Mouse (Mus musculus) hindbrain, embryonic 14.5 days (tissue): ENCODE data around the gene Larp6. TPM values are rescaled to one million over a fixed set of nuclear protein-coding genes. Genes with fewer than 3 reads are reported as not detected.

ENCODE experiments used
- ATAC-seq: fragments of 200-750 bp; cut with Nextera tagmentation; 2 replicates; pipeline ENCODE4 v1.8.0; 2017; ENCODE audit warnings: moderate number of reproducible peaks, mild to moderate bottlenecking, moderate TSS enrichment, moderate library complexity; ENCODE audit not compliant: low FRiP score
- DNase-seq: peaks from one replicate; pipeline ENCODE4 v3.0.0-alpha.2; 2015; ENCODE audit warnings: low spot score
- H3K27ac ChIP-seq: fragments of 300-500 bp; sonication (generic); 2 replicates; pipeline ENCODE4 v1.5.1; 2014; ENCODE audit warnings: mild to moderate bottlenecking, moderate library complexity
- H3K27me3 ChIP-seq: fragments of 300-500 bp; sonication (generic); 2 replicates; pipeline ENCODE4 v1.6.1; 2014; ENCODE audit warnings: mild to moderate bottlenecking, low read length, mixed read lengths; ENCODE audit not compliant: control insufficient read depth, insufficient read depth
- H3K36me3 ChIP-seq: fragments of 300-500 bp; sonication (generic); replicated peaks from 2 replicates; pipeline ENCODE4 v1.6.1; 2014; ENCODE audit not compliant: control insufficient read depth, insufficient read depth
- H3K4me1 ChIP-seq: fragments of 300-500 bp; sonication (generic); replicated peaks from 2 replicates; pipeline ENCODE4 v1.6.1; 2014; ENCODE audit warnings: antibody characterized with exemption, low read length, mixed read lengths; ENCODE audit not compliant: control insufficient read depth, insufficient read depth
- H3K4me2 ChIP-seq: fragments of 300-500 bp; sonication (generic); replicated peaks from 2 replicates; pipeline ENCODE4 v1.6.1; 2014; ENCODE audit warnings: mild to moderate bottlenecking, moderate library complexity
- H3K4me3 ChIP-seq: fragments of 300-500 bp; sonication (generic); replicated peaks from 2 replicates; pipeline ENCODE4 v1.5.1; 2014; ENCODE audit warnings: mild to moderate bottlenecking, low read length
- H3K9ac ChIP-seq: fragments of 300-500 bp; sonication (generic); 2 replicates; pipeline ENCODE4 v1.6.1; 2014
- H3K9me3 ChIP-seq: fragments of 300-500 bp; sonication (generic); 2 replicates; pipeline ENCODE4 v1.6.1; 2016; ENCODE audit warnings: low read length; ENCODE audit not compliant: control insufficient read depth
- WGBS: fragments of 180-500 bp; shearing (Covaris S2); extraction: QIAGEN DNeasy Blood & Tissue Kit; methylation state at CpG from one replicate; pipeline ENCODE4 v1.1.7; 2014; 5-methylcytosine and 5-hydroxymethylcytosine counted together
- polyA plus RNA-seq: library from polyadenylated mRNA; unstranded; fragments of >200 nt; fragmentation: Nextera tagmentation; extraction: Ambion mirVana; gene quantifications from 2 replicates; pipeline ENCODE4 v1.2.1, GENCODE M21; 2014

Larp6 gene
- polyA plus RNA-seq, 1 experiment from 2014 or later, result 18.6 TPM

DNA sequence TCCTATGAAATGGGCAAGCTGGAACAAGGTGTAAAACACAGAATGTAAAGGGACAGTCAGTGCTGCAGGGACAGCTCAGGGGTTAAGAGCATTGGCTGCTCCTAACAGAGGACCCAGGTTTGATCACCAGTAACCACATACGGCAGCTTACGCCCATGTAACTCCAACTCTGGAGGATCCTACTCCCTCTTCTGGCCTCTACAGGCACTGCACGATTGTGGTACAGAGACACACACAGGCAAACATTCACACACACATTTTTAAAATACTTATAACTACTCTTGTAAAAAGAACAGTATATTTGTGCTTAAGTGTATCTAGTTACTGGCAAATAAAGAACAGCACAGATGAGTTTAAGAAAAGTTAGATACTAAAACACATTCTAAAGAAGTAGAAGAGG, 31.8 kb upstream of the Larp6 start:
- DNase-seq (no peak), ATAC-seq (no peak)
- peaks cover 87% of the 10 kb centered on the region for H3K36me3 ChIP-seq

DNA sequence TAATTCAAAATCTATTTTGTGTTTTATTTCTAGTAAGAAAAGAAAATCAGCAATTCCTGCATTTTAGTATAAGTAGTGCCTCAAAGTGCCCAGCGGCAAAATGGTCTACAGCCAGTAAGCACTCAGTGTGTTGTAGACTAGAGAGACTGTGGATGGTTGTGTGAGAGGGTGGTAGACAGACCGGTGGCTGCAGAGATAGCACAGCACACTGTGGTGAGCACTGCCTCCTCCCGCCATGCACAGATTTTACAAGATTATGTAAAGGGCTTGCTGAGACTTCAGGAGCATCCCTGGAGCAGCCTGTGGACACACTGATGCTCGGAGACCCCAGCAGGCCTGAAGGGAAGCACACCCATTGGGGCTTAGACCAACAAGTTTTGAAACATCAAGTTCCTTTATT, 30.0 kb upstream of the Larp6 start:
- no peaks in the 10 kb centered on the region for H3K27me3 ChIP-seq
- no peaks in the 10 kb centered on the region for H3K9me3 ChIP-seq
- WGBS, result 95% methylated on average over 4 of the region's 4 CpGs
- no peak for ATAC-seq
- H3K4me1 ChIP-seq, result peaks cover 10% of the 10 kb centered on the region
- H3K36me3 ChIP-seq, result peaks cover 69% of the 10 kb centered on the region
- H3K4me2 ChIP-seq, result no peak overlapping the region
- no peak for DNase-seq
- no peak overlapping the region for H3K9ac ChIP-seq
- no peak overlapping the region for H3K4me3 ChIP-seq
- no peak overlapping the region for H3K27ac ChIP-seq

More for the DNA sequence above, 31.8 kb upstream of the Larp6 start:
- Histone ChIP-seq H3K4me3 (no peak overlapping the region), H3K27me3 (no peaks in the 10 kb centered on the region), H3K9me3 (no peaks in the 10 kb centered on the region), H3K27ac (no peak overlapping the region), H3K4me1 (peaks cover 5% of the 10 kb centered on the region), H3K4me2 (no peak overlapping the region), H3K9ac (no peak overlapping the region)
- 92% methylated on average over 3 of the region's 3 CpGs for WGBS

DNA sequence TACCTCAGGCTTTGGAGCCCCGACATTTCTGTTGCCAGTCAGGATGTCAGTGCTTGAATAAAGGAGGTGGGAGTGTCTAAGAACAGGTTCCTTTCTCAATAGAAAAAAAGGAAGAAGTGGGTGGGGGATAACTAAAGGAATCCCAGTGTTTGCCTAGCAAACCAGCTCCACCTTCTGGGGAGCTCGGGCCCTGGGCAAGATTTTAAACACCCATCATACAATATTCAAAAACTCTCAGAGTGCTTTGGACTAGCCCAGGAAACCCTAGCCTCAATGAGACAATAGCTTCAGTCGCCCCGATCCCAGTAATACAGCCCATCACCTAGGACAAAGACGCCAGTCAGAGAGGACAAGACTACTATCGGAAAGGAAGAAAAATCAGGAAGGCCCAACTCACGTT, 25.4 kb upstream of the Larp6 start:
- H3K9ac ChIP-seq, result peak overlapping the region; percentile 69
- peak; percentile 77 for ATAC-seq
- peak overlapping the region; percentile 45 for H3K4me3 ChIP-seq
- H3K27me3 ChIP-seq, result no peaks in the 10 kb centered on the region
- 2% methylated on average over 7 of the region's 7 CpGs for WGBS
- peaks cover 27% of the 10 kb centered on the region for H3K36me3 ChIP-seq
- H3K27ac ChIP-seq, result peak overlapping the region; percentile 97
- H3K4me2 ChIP-seq, result peak overlapping the region; percentile 68
- DNase-seq, result peak; percentile 66
- peaks cover 10% of the 10 kb centered on the region for H3K4me1 ChIP-seq
- no peaks in the 10 kb centered on the region for H3K9me3 ChIP-seq

DNA sequence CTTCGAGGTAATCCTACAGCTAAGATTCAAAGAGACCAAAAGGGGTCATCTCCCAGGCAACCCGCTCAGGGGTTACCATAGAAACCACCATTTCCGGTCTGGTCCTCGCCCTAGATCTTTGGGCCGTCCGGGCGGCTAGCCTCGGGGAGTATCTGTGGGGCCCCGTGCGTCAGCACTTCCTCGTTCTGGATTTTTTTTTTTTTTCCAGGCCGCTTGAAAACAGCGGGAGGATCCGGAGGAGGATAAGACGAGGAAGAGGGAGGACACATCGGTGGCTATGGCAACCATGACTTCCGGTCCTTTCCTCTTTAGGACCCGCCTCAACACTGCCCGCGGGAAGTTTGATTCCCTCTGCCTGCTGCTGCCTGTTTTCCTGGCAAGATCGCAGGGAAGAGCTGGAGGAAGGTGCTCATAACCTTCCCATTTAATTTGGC, 24.9 kb upstream of the Larp6 start, which contains the start of gene Lrrc49:
TSS of gene Lrrc49 (minus strand) at position 268 of the 434 bp plus-strand sequence.
- peaks cover 10% of the 10 kb centered on the region for H3K4me1 ChIP-seq
- peak; percentile 96 for DNase-seq
- WGBS, result under 1% methylated on average over 21 of the region's 21 CpGs
- peak; percentile 95 for ATAC-seq
- peak within 1 kb of the TSS; percentile 45 for H3K4me3 ChIP-seq
- peak within 1 kb of the TSS; percentile 97 for H3K27ac ChIP-seq
- peak within 1 kb of the TSS; percentile 69 for H3K9ac ChIP-seq
- peaks cover 22% of the 10 kb centered on the region for H3K36me3 ChIP-seq
- H3K27me3 ChIP-seq, result no peaks in the 10 kb centered on the region
- peak within 1 kb of the TSS; percentile 68 for H3K4me2 ChIP-seq
- H3K9me3 ChIP-seq, result no peaks in the 10 kb centered on the region

DNA sequence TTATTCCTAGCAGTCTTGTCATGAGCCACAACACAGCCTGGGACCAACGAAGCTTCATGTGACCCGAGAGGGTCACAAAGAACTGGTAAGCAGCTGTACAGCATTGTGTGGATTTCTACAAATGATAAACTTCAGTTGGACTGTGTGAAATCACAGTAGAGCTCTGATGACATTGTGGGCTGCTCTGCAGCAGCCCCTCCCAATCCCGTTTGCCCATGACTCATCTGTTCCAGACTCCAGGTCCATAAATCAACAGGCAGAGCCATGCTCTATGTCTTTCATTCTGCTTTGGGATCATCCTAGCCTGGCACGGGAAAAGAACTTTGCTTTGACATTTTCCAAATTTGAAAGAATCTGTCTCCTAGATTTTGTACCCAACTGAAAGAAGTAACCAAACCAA, 20.2 kb upstream of the Larp6 start:
- ATAC-seq, result no peak
- WGBS, result 68% methylated on average over 4 of the region's 4 CpGs
- no peak overlapping the region for H3K4me3 ChIP-seq

DNA sequence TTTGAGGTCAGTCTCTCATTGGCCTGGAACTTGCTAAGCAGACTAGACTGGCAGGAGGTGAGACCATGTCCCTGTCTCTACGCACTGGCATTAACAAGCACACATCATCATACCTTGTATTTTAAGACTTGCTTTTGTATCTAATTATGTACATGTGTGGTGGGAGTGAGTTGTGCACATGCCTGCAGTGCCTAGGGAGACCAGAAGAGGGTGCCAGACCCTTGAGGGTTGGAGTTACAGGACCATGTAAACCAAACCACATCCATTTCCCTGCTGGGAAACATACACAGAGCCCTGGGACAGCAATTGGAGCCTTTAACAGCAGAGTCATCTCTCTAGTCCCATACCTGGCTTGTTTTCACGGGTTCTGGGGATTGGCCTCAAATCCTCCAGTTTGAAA, 18.8 kb upstream of the Larp6 start:
- ATAC-seq, result no peak
- no peaks in the 10 kb centered on the region for H3K4me1 ChIP-seq

More for the DNA sequence above, 20.2 kb upstream of the Larp6 start:
- Histone ChIP-seq H3K9me3 (no peaks in the 10 kb centered on the region), H3K4me1 (no peaks in the 10 kb centered on the region; the same call in 1 of the 2 replicates), H3K36me3 (no peaks in the 10 kb centered on the region), H3K27me3 (no peaks in the 10 kb centered on the region), H3K9ac (no peak overlapping the region), H3K4me2 (no peak overlapping the region), H3K27ac (no peak overlapping the region)
- DNase-seq, result no peak

DNA sequence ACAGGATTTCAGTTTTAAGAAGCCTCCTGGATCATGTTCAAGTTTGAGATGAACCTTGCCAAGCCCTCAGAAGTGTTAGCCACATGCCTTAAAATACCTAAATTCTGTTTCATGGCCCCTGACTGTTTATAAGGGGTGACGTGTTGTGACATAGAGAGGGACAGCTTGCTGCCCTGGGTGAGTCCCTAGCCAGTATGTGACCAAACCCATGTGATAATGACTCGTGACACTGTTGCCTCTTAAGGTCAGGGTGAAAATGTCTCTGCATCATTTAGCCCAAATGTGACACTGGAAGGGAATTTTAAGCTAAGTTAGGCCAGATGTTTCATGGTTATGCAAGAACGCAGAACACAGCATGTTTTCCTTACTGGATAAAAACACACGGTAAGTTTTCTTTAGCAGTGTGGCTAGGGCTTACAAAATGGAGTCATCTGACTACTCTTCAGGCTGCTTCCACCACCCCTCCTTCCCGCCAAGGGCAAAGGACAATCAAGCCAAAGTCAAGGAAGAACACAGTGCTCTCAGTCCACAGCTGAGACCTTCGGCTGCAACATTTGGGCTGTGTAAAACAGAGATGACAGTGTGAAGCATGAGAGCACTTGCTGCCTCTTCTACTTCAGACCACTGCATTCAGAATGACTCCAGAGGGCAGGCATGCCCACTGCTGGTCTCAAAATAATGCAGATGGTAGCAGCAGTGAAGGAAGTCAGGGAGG, 16.4 kb upstream of the Larp6 start:
- no peaks in the 10 kb centered on the region for H3K9me3 ChIP-seq
- no peak overlapping the region for H3K27ac ChIP-seq
- no peaks in the 10 kb centered on the region; the same call in 1 of the 2 replicates for H3K4me1 ChIP-seq
- H3K9ac ChIP-seq, result no peak overlapping the region
- WGBS, result 73% methylated on average over 6 of the region's 6 CpGs
- no peak overlapping the region for H3K4me2 ChIP-seq
- H3K27me3 ChIP-seq, result no peaks in the 10 kb centered on the region
- H3K4me3 ChIP-seq, result no peak overlapping the region
- DNase-seq (no peak), ATAC-seq (no peak)
- H3K36me3 ChIP-seq, result no peaks in the 10 kb centered on the region

More for the DNA sequence above, 18.8 kb upstream of the Larp6 start:
- no peaks in the 10 kb centered on the region for H3K27me3 ChIP-seq
- no peak overlapping the region for H3K4me3 ChIP-seq
- H3K4me2 ChIP-seq, result no peak overlapping the region
- 65% methylated on average over 2 of the region's 2 CpGs for WGBS
- H3K27ac ChIP-seq, result no peak overlapping the region
- H3K36me3 ChIP-seq, result no peaks in the 10 kb centered on the region
- no peak for DNase-seq
- H3K9ac ChIP-seq, result no peak overlapping the region
- H3K9me3 ChIP-seq, result no peaks in the 10 kb centered on the region

DNA sequence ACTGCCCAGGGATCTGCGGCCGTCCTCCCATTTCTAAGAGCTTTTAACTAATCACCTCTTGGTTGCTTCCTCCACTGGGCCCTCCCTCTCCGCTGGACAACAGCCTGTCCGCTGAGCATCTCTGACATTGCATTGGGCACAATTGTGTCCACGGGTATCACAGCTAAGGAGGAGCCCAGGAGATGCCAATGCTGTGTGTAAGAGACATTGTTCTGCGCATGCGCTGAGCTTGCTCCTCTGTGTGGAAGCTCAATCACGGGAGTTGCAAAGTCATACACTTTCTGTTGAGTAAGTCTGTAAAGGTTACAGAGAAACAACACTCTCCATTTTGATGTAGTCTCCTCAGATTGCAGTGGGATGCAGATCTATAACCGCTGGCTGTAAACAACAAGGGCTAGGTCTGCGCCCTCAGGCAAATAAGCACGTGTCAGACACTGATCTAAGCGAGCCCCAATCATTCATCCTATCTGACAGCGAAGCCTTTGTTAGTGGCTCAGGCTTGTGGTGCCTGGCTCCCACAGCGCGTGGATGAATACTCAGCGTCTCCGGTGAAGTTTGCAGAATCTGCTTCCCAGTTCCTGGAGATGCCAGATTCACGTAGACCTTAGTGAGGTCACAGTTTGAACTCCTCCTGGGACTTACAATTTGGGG, 13.1 kb upstream of the Larp6 start:
- no peak overlapping the region for H3K27ac ChIP-seq
- no peak overlapping the region for H3K4me3 ChIP-seq
- no peaks in the 10 kb centered on the region for H3K27me3 ChIP-seq
- H3K9me3 ChIP-seq, result no peaks in the 10 kb centered on the region
- DNase-seq, result peak; percentile 43
- H3K4me2 ChIP-seq, result peak overlapping the region; percentile 34
- no peaks in the 10 kb centered on the region for H3K36me3 ChIP-seq
- 52% methylated on average over 18 of the region's 18 CpGs for WGBS
- no peak overlapping the region for H3K9ac ChIP-seq
- ATAC-seq, result no peak
- no peaks in the 10 kb centered on the region; the same call in 1 of the 2 replicates for H3K4me1 ChIP-seq

DNA sequence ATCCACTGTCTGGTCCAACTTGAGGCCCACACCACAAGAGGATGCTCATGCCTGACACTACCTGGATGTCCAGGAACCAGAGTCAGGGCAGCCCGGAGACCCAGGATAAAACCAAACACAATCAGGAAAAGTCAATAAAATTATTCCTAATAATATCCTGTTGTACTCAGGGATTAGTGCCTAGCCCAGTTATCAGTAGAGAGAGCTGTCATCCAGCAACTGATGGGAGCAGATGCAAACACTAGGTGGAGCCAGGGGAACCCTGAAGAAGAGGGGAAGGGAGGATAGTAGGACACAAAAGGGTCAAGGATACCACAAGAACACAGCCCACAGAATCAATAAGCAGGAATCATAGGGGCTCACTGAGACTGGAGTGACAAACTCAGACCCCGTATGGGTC, 5.2 kb upstream of the Larp6 start:
- Histone ChIP-seq H3K4me1 (no peaks in the 10 kb centered on the region), H3K9me3 (no peaks in the 10 kb centered on the region), H3K9ac (no peak overlapping the region), H3K36me3 (no peaks in the 10 kb centered on the region), H3K4me2 (no peak overlapping the region), H3K27ac (no peak overlapping the region), H3K27me3 (no peaks in the 10 kb centered on the region), H3K4me3 (no peak overlapping the region)
- DNase-seq (no peak), ATAC-seq (no peak)
- WGBS, result 98% methylated on average over 2 of the region's 2 CpGs
